ENCODE assay signal across 9 mouse cellular contexts in genomic region chr14:47534176-47534525, GRCm38 (mm10). TPM values are rescaled to one million over a fixed set of nuclear protein-coding genes. Genes with fewer than 3 reads are reported as not detected.
A peak's percentile ranks its signal among the peaks of the same experiment; 100 is the strongest.
DNase-seq lines count a peak whose midpoint lies in the region; ATAC-seq and TF ChIP-seq lines count a peak whose summit lies in the region.
"Had no signal": no experiment of that assay in that cellular context is flagged by ENCODE, and none has a peak within 500 bp of the region (broad histone marks: within the 10 kb centered on the region; RNA-seq: fewer than 3 reads in every experiment).

No protein-coding gene starts in this region.

- peak overlapping the region; percentile 79 for H3K27ac ChIP-seq in heart, embryonic 12.5 days (ENCODE audit: poor library complexity, severe bottlenecking)
- no peak overlapping the region for H3K27ac ChIP-seq in lung, embryonic 14.5 days (ENCODE audit: low read depth)
- H3K27ac ChIP-seq in embryonic fibroblast, embryonic 13.5 days (ENCODE audit: insufficient read depth, low read length), result peak overlapping the region; percentile 55
- no peak overlapping the region for H3K27ac ChIP-seq in midbrain, embryonic 15.5 days

- H3K4me1 ChIP-seq in heart, embryonic 12.5 days (replicated peaks), result peaks cover 21% of the 10 kb centered on the region
- H3K4me1 ChIP-seq in lung, embryonic 14.5 days (ENCODE audit: insufficient read depth), result no peaks in the 10 kb centered on the region
- H3K4me1 ChIP-seq in embryonic fibroblast, embryonic 13.5 days (ENCODE audit: control insufficient read depth, insufficient read depth, low read length), result peaks cover 14% of the 10 kb centered on the region
- H3K4me1 ChIP-seq in midbrain, embryonic 15.5 days, result no peaks in the 10 kb centered on the region

- H3K27me3 ChIP-seq in heart, embryonic 12.5 days (replicated peaks), result no peaks in the 10 kb centered on the region
- no peaks in the 10 kb centered on the region for H3K27me3 ChIP-seq in lung, embryonic 14.5 days (ENCODE audit: insufficient read depth, low read length)
- no peaks in the 10 kb centered on the region for H3K27me3 ChIP-seq in midbrain, embryonic 15.5 days (replicated peaks)
- H3K27me3 ChIP-seq: stomach, embryonic 15.5 days had no signal

- intact Hi-C loops in left cerebral cortex, postnatal 10 days (cut with DNase I), result loop anchor here (10.0 kb wide), 1 partner anchor 199 kb away; no protein-coding TSS in a partner anchor

- TF ChIP-seq CTCF in lung, embryonic 14.5 days (IDR thresholded peaks at IDR 0.05; ENCODE audit: low read depth), result no peak
- TF ChIP-seq CTCF in embryonic fibroblast, embryonic 13.5 days (IDR thresholded peaks at IDR 0.05; ENCODE audit: borderline replicate concordance, insufficient read depth, low read length), result no peak

- 0 out of 2 replicates have a peak overlapping the region, but pooled peaks have one; percentile 8 for H3K9ac ChIP-seq in heart, embryonic 12.5 days
- H3K9ac ChIP-seq in lung, embryonic 14.5 days, result no peak overlapping the region; the same call in 1 of the 2 replicates
- no peak overlapping the region for H3K9ac ChIP-seq in midbrain, embryonic 15.5 days
- H3K9ac ChIP-seq: stomach, embryonic 15.5 days had no signal

- no peak for DNase-seq in heart, adult 9 months (ENCODE audit: low spot score in 2 of 2)
- DNase-seq in lung, embryonic 14.5 days, result no peak
- DNase-seq in lung, postnatal 14 days, result no peak
- no peak for DNase-seq in retina, postnatal 1 day
- no peak for DNase-seq in left cerebral cortex, postnatal 10 days (ENCODE audit: extremely low spot score in 1 of 2, low spot score in 2 of 2)

- peak overlapping the region; percentile 46; the same call in 1 of the 2 replicates for H3K4me2 ChIP-seq in heart, embryonic 12.5 days
- no peak overlapping the region; the same call in 1 of the 2 replicates for H3K4me2 ChIP-seq in lung, embryonic 14.5 days
- H3K4me2 ChIP-seq in midbrain, embryonic 15.5 days, result no peak overlapping the region

- 83% methylated on average over 5 of the region's 5 CpGs for WGBS in heart, embryonic 12.5 days
- 79% methylated on average over 5 of the region's 5 CpGs for WGBS in lung, embryonic 14.5 days
- WGBS in midbrain, embryonic 15.5 days, result 92% methylated on average over 5 of the region's 5 CpGs

- H3K4me3 ChIP-seq in heart, embryonic 12.5 days, result no peak overlapping the region
- no peak overlapping the region for H3K4me3 ChIP-seq in lung, embryonic 14.5 days (ENCODE audit: low read depth, low read length)
- no peak overlapping the region for H3K4me3 ChIP-seq in embryonic fibroblast, embryonic 13.5 days (ENCODE audit: insufficient read depth, low read length)
- H3K4me3 ChIP-seq in midbrain, embryonic 15.5 days, result no peak overlapping the region
- H3K4me3 ChIP-seq: stomach, embryonic 15.5 days had no signal

- peaks cover 30% of the 10 kb centered on the region for H3K36me3 ChIP-seq in heart, embryonic 12.5 days
- 0 out of 2 replicates have a peak, but pooled peaks cover 2% of the 10 kb centered on the region for H3K36me3 ChIP-seq in lung, embryonic 14.5 days (ENCODE audit: insufficient read depth)
- peaks cover 6% of the 10 kb centered on the region; the same call in 1 of the 2 replicates for H3K36me3 ChIP-seq in midbrain, embryonic 15.5 days (replicated peaks)
- H3K36me3 ChIP-seq: stomach, embryonic 15.5 days had no signal

- no peak for ATAC-seq in heart, embryonic 12.5 days (ENCODE audit: insufficient number of reproducible peaks, low FRiP score)
- ATAC-seq in lung, embryonic 14.5 days (ENCODE audit: insufficient read depth), result 0 out of 2 replicates have a peak, but pooled peaks have one; percentile 16
- ATAC-seq in midbrain, embryonic 15.5 days (replicated peaks), result peak; percentile 31

- no peak for TF ChIP-seq POLR2A in embryonic fibroblast, embryonic 13.5 days (IDR thresholded peaks at IDR 0.05; ENCODE audit: low read depth, low read length)

- no peaks in the 10 kb centered on the region; the same call in 1 of the 2 replicates for H3K9me3 ChIP-seq in heart, embryonic 12.5 days (replicated peaks)
- H3K9me3 ChIP-seq in lung, embryonic 14.5 days (ENCODE audit: low read depth, low read length), result no peaks in the 10 kb centered on the region
- H3K9me3 ChIP-seq in midbrain, embryonic 15.5 days, result no peaks in the 10 kb centered on the region
- H3K9me3 ChIP-seq: stomach, embryonic 15.5 days had no signal

RNA-seq across cellular contexts. Expression of gene Atg14, which starts 36.3 kb away (rescaled TPM):
- 12.3 TPM in 2 replicates for polyA plus RNA-seq in heart, embryonic 12.5 days (2016; fragmentation: Nextera tagmentation; extraction: Ambion mirVana)
- 13.3 and 14.5 TPM in 2 replicates for polyA plus RNA-seq in lung, embryonic 14.5 days (2014; fragmentation: Nextera tagmentation; extraction: Ambion mirVana)
- 7.4 and 10.4 TPM in 2 replicates for polyA plus RNA-seq in embryonic fibroblast, embryonic 13.5 days (2011; ENCODE audit: insufficient read length, low read depth, missing spikeins)
- 17.9 and 21.7 TPM in 2 replicates for polyA plus RNA-seq in midbrain, embryonic 15.5 days (2015; fragmentation: Nextera tagmentation; extraction: Ambion mirVana)
- total RNA-seq in left cerebral cortex, postnatal 10 days (2021), result 10 to 100 TPM; 13.0 to 13.8 TPM

Comparison
In these comparisons a context has a peak if more than half of its experiments do, and no peak if none do; other contexts are left out.
1. H3K27ac ChIP-seq: peak in heart, embryonic 12.5 days (single experiment) and embryonic fibroblast, embryonic 13.5 days (single experiment); none in lung, embryonic 14.5 days (single experiment) and midbrain, embryonic 15.5 days (single experiment).